Mouse (Mus musculus): Measurements from ENCODE around the gene Gpsm2. TPM values are rescaled to one million over a fixed set of nuclear protein-coding genes. Genes with fewer than 3 reads are reported as not detected.
"Not testable (repeated sequence)": the region's sequence is repeated elsewhere in the genome, so short reads cannot be mapped to it uniquely, and the experiment has no call there.

Gene Gpsm2
- total and polyA plus RNA-seq, 3 experiments, result 9.7 to 11.2 (median 10.4) TPM

DNA sequence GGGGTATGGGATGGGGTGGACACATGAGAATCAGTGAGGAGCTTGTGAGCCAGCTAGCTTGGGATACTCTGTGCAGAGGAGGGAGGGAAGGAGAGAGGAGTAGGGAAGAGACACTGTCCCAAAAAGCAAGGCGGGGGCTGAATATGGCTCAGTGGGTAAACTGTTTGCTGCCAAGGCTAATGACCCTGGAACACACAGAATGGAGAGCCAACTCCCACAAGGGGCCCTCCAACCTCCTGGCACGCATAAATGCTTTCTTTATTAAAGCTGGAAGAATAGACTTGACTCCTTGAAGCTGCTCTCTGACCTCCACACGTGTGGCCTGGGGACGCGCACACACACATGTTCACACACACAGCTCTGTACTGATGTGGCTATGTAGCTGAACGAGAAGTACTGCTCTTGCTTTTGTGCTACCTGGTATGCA is 33.1 kb downstream of the Gpsm2 start:
- Histone ChIP-seq H3K9me3 (replicated peaks; ENCODE audit: low read length) (peaks cover 2% of the 10 kb centered on the region), H3K27ac (ENCODE audit: insufficient read depth, low read depth) (no peak overlapping the region), H3K36me3 (replicated peaks in 1 of 2; ENCODE audit: control insufficient read depth in 1 of 2, insufficient read depth in 1 of 2, low read length in 1 of 2) (peaks cover 5 to 31% of the 10 kb centered on the region in 2 experiments), H3K9ac (ENCODE audit: insufficient read depth, low read depth) (no peak overlapping the region), H3K27me3 (replicated peaks) (no peaks in the 10 kb centered on the region), H3K4me1 (ENCODE audit: control insufficient read depth in 1 of 2, insufficient read depth in 2 of 2) (peaks cover 4 to 13% of the 10 kb centered on the region in 2 experiments), H3K79me2 (replicated peaks; ENCODE audit: control insufficient read depth, extremely low read depth, insufficient read depth, poor library complexity, severe bottlenecking) (no peaks in the 10 kb centered on the region), H3K4me2 (ENCODE audit: insufficient read depth, low read depth, poor library complexity, severe bottlenecking) (no peak overlapping the region), H3K4me3 (replicated peaks in 1 of 3; ENCODE audit: low read depth in 2 of 3, low read length in 2 of 3, poor library complexity in 1 of 3) (no peak overlapping the region)
- in situ Hi-C loops (cut with MboI; ENCODE audit: low pct_ligation_motif_present, low pct_unique_long_range_greater_than_20kb, low sequenced_read_pairs) (no loop called here), dilution Hi-C loops (cut with MboI; ENCODE audit: extremely low pct_ligation_motif_present, extremely low pct_unique_long_range_greater_than_20kb, low sequenced_read_pairs) (no loop called here)
- TF ChIP-seq CHD1 (IDR thresholded peaks at IDR 0.05; ENCODE audit: low read depth, low read length) (no peak), KAT2A (IDR thresholded peaks at IDR 0.05; ENCODE audit: insufficient replicate concordance, low read length) (no peak), ZC3H11A (IDR thresholded peaks at IDR 0.05; ENCODE audit: low read depth, low read length) (no peak), ZMIZ1 (IDR thresholded peaks at IDR 0.05; ENCODE audit: low read depth, low read length) (no peak), PAX5 (IDR thresholded peaks at IDR 0.05; ENCODE audit: low read length) (no peak), ETS1 (conservative IDR thresholded peaks at IDR 0.05; ENCODE audit: low read depth, low read length) (no peak), POLR2A (IDR thresholded peaks at IDR 0.05; ENCODE audit: low read depth, low read length) (no peak)
- no peak for DNase-seq (ENCODE audit: extremely low read depth)

- Histone ChIP-seq H3K4me3 (replicated peaks in 1 of 3; ENCODE audit: low read depth in 2 of 3, low read length in 2 of 3, poor library complexity in 1 of 3) (no peak overlapping the region), H3K79me2 (replicated peaks; ENCODE audit: control insufficient read depth, extremely low read depth, insufficient read depth, poor library complexity, severe bottlenecking) (no peaks in the 10 kb centered on the region), H3K36me3 (replicated peaks in 1 of 2; ENCODE audit: control insufficient read depth in 1 of 2, insufficient read depth in 1 of 2, low read length in 1 of 2) (peaks cover 19 to 45% of the 10 kb centered on the region in 2 experiments), H3K9ac (ENCODE audit: insufficient read depth, low read depth) (no peak overlapping the region), H3K9me3 (replicated peaks; ENCODE audit: low read length) (no peaks in the 10 kb centered on the region), H3K27ac (ENCODE audit: insufficient read depth, low read depth) (no peak overlapping the region), H3K4me2 (ENCODE audit: insufficient read depth, low read depth, poor library complexity, severe bottlenecking) (no peak overlapping the region), H3K4me1 (ENCODE audit: control insufficient read depth in 1 of 2, insufficient read depth in 2 of 2) (peaks cover 6 to 19% of the 10 kb centered on the region in 2 experiments), H3K27me3 (replicated peaks) (no peaks in the 10 kb centered on the region)
- in situ Hi-C loops (cut with MboI; ENCODE audit: low pct_ligation_motif_present, low pct_unique_long_range_greater_than_20kb, low sequenced_read_pairs), result no loop called here
- no peak for DNase-seq (ENCODE audit: extremely low read depth)
- dilution Hi-C loops (cut with MboI; ENCODE audit: extremely low pct_ligation_motif_present, extremely low pct_unique_long_range_greater_than_20kb, low sequenced_read_pairs), result no loop called here
- TF ChIP-seq MXI1 (IDR thresholded peaks at IDR 0.05; ENCODE audit: low read depth, low read length), result no peak
- TF ChIP-seq POLR2A (IDR thresholded peaks at IDR 0.05; ENCODE audit: low read depth, low read length), result no peak
- TF ChIP-seq GABPA (IDR thresholded peaks at IDR 0.05; ENCODE audit: insufficient replicate concordance, low read depth, low read length), result no peak
- no peak for TF ChIP-seq SIN3A (IDR thresholded peaks at IDR 0.05; ENCODE audit: low read length)
Observed at GRCm38 (mm10) chr3:108685701-108686100, 36.4 kb downstream of the Gpsm2 start.

DNA sequence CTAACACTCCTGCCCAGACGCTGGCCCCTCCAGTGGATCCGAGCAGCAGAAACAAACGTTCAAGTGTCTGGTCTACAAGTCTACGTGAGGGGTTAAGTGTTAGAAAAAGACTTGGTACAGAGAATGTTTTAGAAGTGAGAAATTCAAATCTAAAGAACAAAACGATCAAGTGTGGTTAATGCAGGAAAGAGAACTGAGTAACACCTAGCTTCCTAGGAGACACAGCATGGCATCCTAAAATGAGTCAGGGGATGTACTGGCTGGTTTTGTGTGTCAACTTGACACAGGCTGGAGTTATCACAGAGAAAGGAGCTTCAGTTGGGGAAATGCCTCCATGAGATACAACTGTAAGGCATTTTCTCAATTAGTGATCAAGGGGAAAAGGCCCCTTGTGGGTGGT is 38.5 kb downstream of the Gpsm2 start:
- dilution Hi-C loops (cut with MboI; ENCODE audit: extremely low pct_ligation_motif_present, extremely low pct_unique_long_range_greater_than_20kb, low sequenced_read_pairs); H3K79me2 ChIP-seq (replicated peaks; ENCODE audit: control insufficient read depth, extremely low read depth, insufficient read depth, poor library complexity, severe bottlenecking); H3K27ac ChIP-seq (ENCODE audit: insufficient read depth, low read depth); H3K4me2 ChIP-seq (ENCODE audit: insufficient read depth, low read depth, poor library complexity, severe bottlenecking); H3K9ac ChIP-seq (ENCODE audit: insufficient read depth, low read depth); H3K9me3 ChIP-seq (replicated peaks; ENCODE audit: low read length); H3K27me3 ChIP-seq (replicated peaks); H3K4me3 ChIP-seq (replicated peaks in 1 of 3; ENCODE audit: low read depth in 2 of 3, low read length in 2 of 3, poor library complexity in 1 of 3); in situ Hi-C loops (cut with MboI; ENCODE audit: low pct_ligation_motif_present, low pct_unique_long_range_greater_than_20kb, low sequenced_read_pairs): not testable (repeated sequence)
- Histone ChIP-seq H3K36me3 (replicated peaks in 1 of 2; ENCODE audit: control insufficient read depth in 1 of 2, insufficient read depth in 1 of 2, low read length in 1 of 2) (peaks cover 29 to 55% of the 10 kb centered on the region in 2 experiments), H3K4me1 (ENCODE audit: control insufficient read depth in 1 of 2, insufficient read depth in 2 of 2) (peaks cover 6 to 10% of the 10 kb centered on the region in 2 experiments)
- DNase-seq (ENCODE audit: extremely low read depth), result peak; percentile 57
- TF ChIP-seq JUND (conservative IDR thresholded peaks at IDR 0.05; ENCODE audit: low read depth, low read length), result peak; percentile 72; the same call in 1 of the 2 replicates
- TF ChIP-seq MAFK (IDR thresholded peaks at IDR 0.05; ENCODE audit: insufficient replicate concordance, low read length), result 0 out of 2 replicates have a peak, but pooled peaks have one; percentile 19
- TF ChIP-seq EP300 (IDR thresholded peaks at IDR 0.05; ENCODE audit: low read length), result peak; percentile 83
- TF ChIP-seq TCF12 (IDR thresholded peaks at IDR 0.05; ENCODE audit: low read depth, low read length), result 0 out of 2 replicates have a peak, but pooled peaks have one; percentile 22
- TF ChIP-seq RCOR1 (conservative IDR thresholded peaks at IDR 0.05; ENCODE audit: low read depth, low read length), result 0 out of 2 replicates have a peak, but pooled peaks have one; percentile 48
- TF ChIP-seq BHLHE40 (IDR thresholded peaks at IDR 0.05; ENCODE audit: low read depth, low read length), result peak; percentile 46; the same call in 1 of the 2 replicates
- TF ChIP-seq JUN (IDR thresholded peaks at IDR 0.05; ENCODE audit: insufficient read depth, low read depth, low read length), result peak; percentile 53; the same call in 1 of the 2 replicates
- TF ChIP-seq IRF4 (IDR thresholded peaks at IDR 0.05; ENCODE audit: low read depth, low read length), result peak; percentile 76
